Mouse (Mus musculus) central nervous system, embryonic 14 days (tissue): ENCODE results near the gene Gm4952. TPM values are rescaled to one million over a fixed set of nuclear protein-coding genes. Genes with fewer than 3 reads are reported as not detected.

Source experiments
- polyA plus RNA-seq: library from polyadenylated mRNA; depleted of rRNA; stranded (reverse); fragments of >200 nt; gene quantifications from 2 replicates; pipeline ENCODE4 v1.2.3, GENCODE M21; 2012; rRNA removed

The Gm4952 gene
- 0.05 and 0.10 TPM in 2 replicates for polyA plus RNA-seq

DNA sequence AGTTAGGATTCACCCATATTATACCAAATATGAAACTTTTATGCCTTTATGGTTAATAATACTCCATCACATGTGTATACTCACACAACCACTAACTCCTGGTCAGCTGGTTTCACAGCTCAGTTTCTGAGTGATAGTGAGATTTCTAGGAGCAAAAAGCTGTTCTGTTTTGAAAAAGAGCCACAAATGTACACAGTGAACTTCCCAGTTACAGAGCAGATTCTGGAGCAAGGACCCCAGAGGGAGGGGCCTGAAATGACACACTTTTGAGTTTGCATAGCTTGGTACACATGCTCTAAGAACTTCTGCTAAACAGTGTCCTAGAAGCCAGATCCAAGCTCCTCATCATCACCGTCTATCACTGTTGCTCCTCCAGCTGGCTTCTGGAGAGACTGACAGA lies at the start of gene Gm4952:
Gm4952 (plus strand) TSS at position 301 of the 400 bp plus-strand sequence.

DNA sequence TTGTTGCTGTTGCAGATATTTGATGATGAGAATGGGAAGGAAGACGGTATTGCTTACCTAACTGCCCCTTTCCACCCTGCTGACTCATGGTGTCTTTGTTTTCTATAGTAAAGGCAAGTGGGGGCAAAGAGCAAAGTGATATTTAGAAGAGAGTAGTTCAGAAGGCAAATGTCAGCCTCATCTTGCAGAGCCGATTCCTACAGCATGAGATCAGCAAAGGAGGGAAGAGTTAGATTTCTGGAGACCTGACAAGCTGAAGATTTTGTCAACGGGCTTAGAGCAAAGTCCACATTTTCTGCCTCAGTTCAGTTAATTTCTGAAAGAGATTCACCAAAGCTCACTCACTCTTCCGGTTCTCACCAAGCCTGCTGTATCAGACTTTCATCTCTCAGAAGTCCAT lies 33.4 kb downstream of the Gm4952 start, which contains the start of gene Glyat:
Glyat (plus strand) TSS at position 133 of the 400 bp plus-strand sequence.

DNA sequence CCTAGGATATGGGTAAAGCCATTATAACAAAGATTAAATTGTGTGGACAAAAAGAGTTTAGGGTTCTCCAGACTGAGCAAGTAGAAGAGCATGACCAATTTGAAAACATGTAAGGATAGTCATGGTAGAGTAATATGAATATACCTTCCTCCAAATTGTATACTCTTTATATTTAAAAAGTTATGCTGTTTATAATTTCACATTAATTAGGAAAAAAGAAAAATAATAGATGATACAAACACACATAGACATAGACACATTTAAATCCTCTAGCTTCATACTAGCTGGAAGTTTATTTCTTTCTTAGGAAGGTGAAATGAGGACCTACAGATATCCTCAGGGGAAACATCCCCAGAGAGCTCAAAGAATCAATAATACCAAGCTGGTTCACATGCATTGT lies 70.4 kb downstream of the Gm4952 start, which contains the start of gene Olfr1442:
Olfr1442 (plus strand) TSS at position 301 of the 400 bp plus-strand sequence.

DNA sequence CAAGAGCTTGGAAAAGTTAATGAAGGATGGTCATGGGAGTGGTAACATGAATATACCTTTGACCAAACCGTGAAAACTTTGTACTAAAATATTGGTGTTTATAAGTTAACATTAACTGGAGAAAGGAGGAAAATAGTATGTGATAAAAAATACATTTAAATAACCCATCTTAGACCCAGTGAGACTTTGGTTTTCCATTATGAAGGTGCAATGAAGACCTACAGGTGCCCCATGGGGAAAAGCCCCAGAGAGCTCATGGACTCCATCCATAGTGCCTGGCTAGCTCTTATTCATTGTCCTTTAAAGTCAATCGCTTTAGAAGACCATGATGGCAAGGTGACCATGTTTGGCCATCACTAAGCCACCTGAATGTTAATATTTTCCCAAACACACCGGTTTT lies 78.0 kb downstream of the Gm4952 start, which contains the start of gene Olfr1443:
Olfr1443 (plus strand) TSS at position 301 of the 400 bp plus-strand sequence.

Other genes with a start within 250 kb of the Gm4952 start
- not detected in 2 replicates for gene Olfr1440, start 212.7 kb upstream of the Gm4952 start, polyA plus RNA-seq
- not detected in 2 replicates for gene Olfr1441, start 182.5 kb upstream of the Gm4952 start, polyA plus RNA-seq
- not detected in 2 replicates for gene Pfpl, start 172.1 kb upstream of the Gm4952 start, polyA plus RNA-seq
- 2.7 and 3.2 TPM in 2 replicates for gene Mpeg1, start 139.2 kb upstream of the Gm4952 start, polyA plus RNA-seq
- gene Dtx4, start 98.5 kb upstream of the Gm4952 start, polyA plus RNA-seq = 27.7 and 29.5 TPM in 2 replicates
- 8.9 and 10.1 TPM in 2 replicates for gene Fam111a, start 54.2 kb upstream of the Gm4952 start, polyA plus RNA-seq
- 0.10 TPM in 1 of 2 replicates, not detected in the other for gene Glyat, start 33.3 kb downstream of the Gm4952 start, polyA plus RNA-seq
- gene Olfr1442, start 70.5 kb downstream of the Gm4952 start, polyA plus RNA-seq = not detected in 2 replicates
- gene Olfr1443, start 78.1 kb downstream of the Gm4952 start, polyA plus RNA-seq = not detected in 2 replicates
- gene Keg1, start 95.8 kb downstream of the Gm4952 start, polyA plus RNA-seq = not detected in 2 replicates
- 3.8 and 4.0 TPM in 2 replicates for gene Cntf, start 165.7 kb downstream of the Gm4952 start, polyA plus RNA-seq
- 35.9 and 40.1 TPM in 2 replicates for gene Zfp91, start 196.2 kb downstream of the Gm4952 start, polyA plus RNA-seq
- 1.6 and 2.0 TPM in 2 replicates for gene Lpxn, start 196.2 kb downstream of the Gm4952 start, polyA plus RNA-seq
- gene Gm5244, start 246.7 kb downstream of the Gm4952 start, polyA plus RNA-seq = not detected in 2 replicates